Mouse (Mus musculus) liver, embryonic 16.5 days (tissue): ENCODE data around the gene Celsr2. TPM values are rescaled to one million over a fixed set of nuclear protein-coding genes. Genes with fewer than 3 reads are reported as not detected.
A peak's percentile ranks its signal among the peaks of the same experiment; 100 is the strongest.

Source experiments
- ATAC-seq: fragments of 200-750 bp; cut with Nextera tagmentation; 2 replicates; pipeline ENCODE4 v1.8.0; 2017; ENCODE audit warnings: low read depth, mild to moderate bottlenecking, moderate number of reproducible peaks, moderate library complexity
- H3K27ac ChIP-seq: fragments of 300-500 bp; sonication (generic); 2 replicates; pipeline ENCODE4 v1.5.1; 2014; ENCODE audit warnings: mild to moderate bottlenecking, low read length
- H3K27me3 ChIP-seq: fragments of 300-500 bp; sonication (generic); 2 replicates; pipeline ENCODE4 v1.6.1; 2014; ENCODE audit warnings: low read depth, low read length, mixed read lengths; ENCODE audit not compliant: control insufficient read depth, insufficient read depth
- H3K36me3 ChIP-seq: fragments of 300-500 bp; sonication (generic); 2 replicates; pipeline ENCODE4 v1.6.1; 2014; ENCODE audit warnings: mild to moderate bottlenecking; ENCODE audit not compliant: control insufficient read depth, insufficient read depth
- H3K4me1 ChIP-seq: fragments of 300-500 bp; sonication (generic); 2 replicates; pipeline ENCODE4 v1.6.1; 2014; ENCODE audit warnings: low read depth, low read length, mixed read lengths; ENCODE audit not compliant: control insufficient read depth
- H3K4me2 ChIP-seq: fragments of 300-500 bp; sonication (generic); 2 replicates; pipeline ENCODE4 v1.6.1; 2014; ENCODE audit warnings: low read depth, low read length, mixed read lengths
- H3K4me3 ChIP-seq: fragments of 300-500 bp; sonication (generic); 2 replicates; pipeline ENCODE4 v1.5.1; 2014; ENCODE audit warnings: low read depth, mild to moderate bottlenecking, low read length
- H3K9ac ChIP-seq: fragments of 300-500 bp; sonication (generic); 2 replicates; pipeline ENCODE4 v1.6.1; 2014; ENCODE audit warnings: low read depth, low read length
- H3K9me3 ChIP-seq: fragments of 300-500 bp; sonication (generic); replicated peaks from 2 replicates; pipeline ENCODE4 v1.6.1; 2016; ENCODE audit warnings: low read length; ENCODE audit not compliant: control insufficient read depth
- WGBS: fragments of 180-500 bp; shearing (Covaris S2); extraction: QIAGEN DNeasy Blood & Tissue Kit; methylation state at CpG from one replicate; pipeline ENCODE4 v1.1.7; 2014; ENCODE audit not compliant: insufficient replicate concordance; 5-methylcytosine and 5-hydroxymethylcytosine counted together
- polyA plus RNA-seq: library from polyadenylated mRNA; unstranded; fragments of >200 nt; fragmentation: Nextera tagmentation; extraction: Ambion mirVana; gene quantifications from 2 replicates; pipeline ENCODE4 v1.2.1, GENCODE M21; 2015

The Celsr2 gene
- polyA plus RNA-seq, 1 experiment from 2014 or later = 0.30 TPM

DNA sequence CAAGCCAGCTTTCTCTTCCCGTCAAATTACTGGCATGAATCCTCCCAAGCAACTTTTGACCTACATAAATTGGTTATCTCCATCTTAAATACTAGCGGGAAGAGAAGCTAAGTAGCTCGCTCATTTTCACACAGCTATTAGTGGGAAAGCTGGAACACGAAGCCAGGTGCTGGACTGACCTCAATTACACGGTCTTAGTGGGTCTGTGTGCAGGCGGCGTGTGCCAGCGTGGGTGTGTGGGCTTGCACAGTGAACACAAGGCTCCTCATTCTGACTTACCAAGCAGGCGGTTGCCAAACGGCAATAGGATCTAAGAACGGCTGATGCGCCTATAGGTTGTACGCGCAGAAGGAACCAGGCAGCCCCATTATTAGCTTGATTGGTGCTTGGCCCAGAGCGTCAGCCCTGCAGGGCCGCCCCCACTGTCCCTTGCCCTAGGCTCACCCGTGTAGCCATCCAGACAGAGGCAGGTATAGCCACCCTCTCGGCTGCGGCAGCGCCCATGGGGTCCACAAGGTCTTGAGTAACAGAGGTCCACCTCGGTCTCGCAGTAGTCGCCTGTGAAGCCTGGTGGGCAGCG, 9.0 kb downstream of the Celsr2 start:
- no peak overlapping the region for H3K9ac ChIP-seq
- H3K36me3 ChIP-seq = no peaks in the 10 kb centered on the region
- no peak for ATAC-seq
- H3K4me3 ChIP-seq = no peak overlapping the region
- H3K4me2 ChIP-seq = no peak overlapping the region
- H3K4me1 ChIP-seq = peaks cover 2% of the 10 kb centered on the region; the same call in 1 of the 2 replicates
- 78% methylated on average over 24 of the region's 24 CpGs for WGBS
- H3K27ac ChIP-seq = no peak overlapping the region
- H3K9me3 ChIP-seq = no peaks in the 10 kb centered on the region
- no peaks in the 10 kb centered on the region for H3K27me3 ChIP-seq

DNA sequence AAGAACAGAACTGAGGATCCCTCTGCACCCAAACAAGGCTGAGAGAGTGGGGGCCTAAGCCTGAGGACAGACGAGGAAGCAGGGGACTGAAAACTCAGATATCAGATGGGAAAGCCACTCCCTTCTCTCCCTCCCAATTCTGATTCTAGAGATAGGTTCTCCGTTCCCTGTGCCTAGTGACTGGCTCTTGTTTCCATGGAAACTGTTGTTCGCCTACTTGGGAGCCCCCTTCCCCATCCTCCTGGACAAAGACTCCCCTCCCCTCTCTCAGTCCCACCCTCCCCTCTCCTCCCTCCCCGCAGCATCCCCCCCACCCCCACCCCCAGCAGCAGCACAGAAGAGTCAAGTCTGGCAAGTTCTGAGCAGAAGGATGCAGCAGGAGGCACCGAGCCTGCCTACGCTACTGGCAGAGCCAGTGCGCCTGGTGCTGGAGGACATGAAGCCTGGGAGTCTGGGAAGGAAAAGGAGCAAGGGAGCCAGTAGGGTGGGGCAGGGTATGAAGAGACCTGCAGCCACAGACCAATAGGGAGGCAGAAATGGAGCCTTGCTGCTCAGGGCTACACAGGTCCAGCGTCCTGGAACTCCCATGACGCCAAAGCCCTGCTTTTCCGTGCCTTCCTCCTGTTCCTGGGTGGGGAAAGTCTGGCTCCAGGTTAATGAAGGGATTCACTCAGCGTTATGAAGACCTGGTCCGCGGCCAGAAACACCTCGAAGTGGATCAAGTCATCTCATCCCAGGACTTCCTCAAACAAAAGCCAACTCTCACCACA, 9.6 kb downstream of the Celsr2 start:
- H3K36me3 ChIP-seq = no peaks in the 10 kb centered on the region
- 53% methylated on average over 14 of the region's 14 CpGs for WGBS

DNA sequence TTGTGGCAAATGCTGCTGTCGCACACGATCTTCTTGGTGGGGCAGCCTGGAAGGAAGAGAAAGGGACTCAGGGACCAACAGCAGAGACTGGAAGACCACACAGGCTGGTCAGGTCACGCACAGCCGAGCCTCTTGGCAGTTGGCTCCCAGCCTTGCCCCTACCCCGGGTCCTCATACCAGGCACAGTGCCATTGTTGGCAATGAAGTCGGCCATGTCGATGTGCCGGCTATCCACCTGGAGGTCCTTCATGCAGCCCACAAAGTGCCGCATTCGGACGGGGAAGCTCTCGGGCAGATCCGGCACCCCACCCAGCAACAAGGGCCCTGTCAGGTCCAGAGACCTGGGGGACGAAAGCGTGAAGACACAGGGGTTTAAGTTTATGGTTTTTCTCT, 12.8 kb downstream of the Celsr2 start:
- H3K27me3 ChIP-seq = no peaks in the 10 kb centered on the region
- no peaks in the 10 kb centered on the region for H3K36me3 ChIP-seq
- H3K4me2 ChIP-seq = no peak overlapping the region
- 84% methylated on average over 15 of the region's 15 CpGs for WGBS
- ATAC-seq = no peak
- no peak overlapping the region for H3K4me3 ChIP-seq
- H3K4me1 ChIP-seq = peaks cover 2% of the 10 kb centered on the region; the same call in 1 of the 2 replicates
- no peak overlapping the region for H3K27ac ChIP-seq
- no peak overlapping the region for H3K9ac ChIP-seq
- H3K9me3 ChIP-seq = no peaks in the 10 kb centered on the region

More for the DNA sequence above, 9.6 kb downstream of the Celsr2 start:
- H3K4me3 ChIP-seq = no peak overlapping the region
- no peaks in the 10 kb centered on the region for H3K9me3 ChIP-seq
- no peak overlapping the region for H3K9ac ChIP-seq
- H3K4me2 ChIP-seq = no peak overlapping the region
- H3K4me1 ChIP-seq = peaks cover 2% of the 10 kb centered on the region; the same call in 1 of the 2 replicates
- H3K27ac ChIP-seq = no peak overlapping the region
- no peak for ATAC-seq
- H3K27me3 ChIP-seq = no peaks in the 10 kb centered on the region

DNA sequence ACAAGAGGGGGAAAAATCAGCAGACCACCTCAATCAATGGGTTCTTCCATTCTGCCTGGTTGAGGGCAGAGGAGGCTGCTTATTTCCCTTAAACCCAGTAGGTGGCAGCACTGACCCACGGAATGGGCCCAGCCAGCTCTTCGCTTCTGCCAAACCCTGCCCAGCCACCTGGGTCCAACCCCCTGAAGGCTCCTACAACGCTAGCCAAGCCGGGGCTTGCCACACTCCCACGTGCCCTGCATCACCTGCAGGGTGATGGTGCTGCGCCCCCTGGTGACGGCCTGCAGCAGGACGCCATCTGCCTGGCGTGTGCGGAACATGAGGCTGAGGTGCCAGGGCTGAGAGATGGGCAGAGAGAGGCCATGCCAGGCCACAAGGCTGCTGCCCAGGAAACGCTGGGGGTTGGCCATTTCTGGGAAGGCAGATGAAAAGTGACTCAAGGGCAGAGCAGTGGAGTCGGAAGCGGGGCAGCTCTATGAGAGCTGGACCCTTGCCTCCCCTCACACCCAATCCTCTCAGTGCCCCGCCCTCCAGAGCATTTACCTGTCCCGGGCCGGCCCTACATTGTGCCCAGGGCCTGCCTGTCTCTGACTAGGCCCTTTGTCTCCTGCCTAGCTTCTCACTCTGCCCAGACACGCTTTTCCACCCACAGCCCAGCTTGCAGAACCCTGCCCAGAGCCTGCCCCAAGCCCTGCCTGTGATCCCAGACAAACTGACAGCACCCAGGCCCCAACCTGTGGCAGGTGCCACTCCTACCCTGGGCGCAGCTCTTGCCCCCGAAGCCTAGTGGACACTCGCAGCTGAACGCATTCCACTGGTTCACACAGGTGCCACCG, 13.4 kb downstream of the Celsr2 start:
- Histone ChIP-seq H3K4me2 (no peak overlapping the region), H3K9ac (no peak overlapping the region), H3K4me3 (no peak overlapping the region), H3K27me3 (no peaks in the 10 kb centered on the region), H3K36me3 (no peaks in the 10 kb centered on the region), H3K9me3 (no peaks in the 10 kb centered on the region), H3K27ac (no peak overlapping the region), H3K4me1 (peaks cover 2% of the 10 kb centered on the region; the same call in 1 of the 2 replicates)
- peak; percentile 72 for ATAC-seq
- 31% methylated on average over 22 of the region's 22 CpGs for WGBS

DNA sequence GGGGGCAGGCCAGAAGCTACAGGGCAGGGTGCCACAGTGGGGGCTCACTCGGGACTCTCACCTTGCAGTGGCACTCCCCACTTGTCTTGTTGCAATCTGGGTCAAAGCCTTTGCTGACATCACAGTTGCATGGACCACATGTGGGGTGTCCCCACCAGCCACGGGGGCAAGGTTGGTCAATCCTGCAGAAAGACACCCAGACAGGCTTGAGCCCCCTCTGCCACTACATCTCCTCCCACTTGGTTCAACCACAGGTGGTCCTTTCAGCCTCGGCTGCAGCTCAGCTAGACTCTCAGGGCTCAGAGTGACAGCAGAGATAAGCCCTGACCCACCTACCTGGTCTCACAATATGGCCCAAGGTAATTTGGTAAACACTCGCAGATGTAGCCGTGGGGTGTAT, 14.9 kb downstream of the Celsr2 start:
- Histone ChIP-seq H3K9ac (no peak overlapping the region), H3K4me2 (no peak overlapping the region), H3K27me3 (no peaks in the 10 kb centered on the region), H3K36me3 (no peaks in the 10 kb centered on the region), H3K9me3 (no peaks in the 10 kb centered on the region), H3K4me1 (peaks cover 2% of the 10 kb centered on the region; the same call in 1 of the 2 replicates), H3K27ac (no peak overlapping the region), H3K4me3 (no peak overlapping the region)
- WGBS = 63% methylated on average over 5 of the region's 5 CpGs
- no peak for ATAC-seq

DNA sequence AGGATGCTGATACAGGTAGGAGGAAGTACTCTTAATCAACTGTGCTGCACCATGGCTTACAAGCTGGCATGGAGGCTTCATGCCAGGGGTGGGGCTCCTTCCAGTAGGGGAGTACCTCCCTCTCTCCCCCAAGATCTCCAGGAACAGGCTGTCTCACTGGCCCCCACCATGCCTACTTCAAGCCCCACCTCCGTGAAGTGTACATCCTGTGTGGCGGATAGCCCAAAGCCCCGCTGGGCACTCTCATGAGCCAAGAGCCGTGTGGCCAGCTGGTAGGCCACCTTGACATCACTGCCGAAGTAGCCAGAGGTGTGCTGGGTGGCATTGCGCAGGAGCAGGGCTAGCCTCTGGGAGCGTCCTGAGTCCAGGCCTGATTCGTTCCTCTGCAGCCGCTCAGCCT, 17.1 kb downstream of the Celsr2 start:
- Histone ChIP-seq H3K4me1 (peaks cover 2% of the 10 kb centered on the region; the same call in 1 of the 2 replicates), H3K9ac (no peak overlapping the region), H3K27ac (no peak overlapping the region), H3K4me2 (no peak overlapping the region), H3K27me3 (no peaks in the 10 kb centered on the region), H3K4me3 (no peak overlapping the region), H3K36me3 (no peaks in the 10 kb centered on the region), H3K9me3 (no peaks in the 10 kb centered on the region)
- 82% methylated on average over 9 of the region's 9 CpGs for WGBS
- no peak for ATAC-seq

DNA sequence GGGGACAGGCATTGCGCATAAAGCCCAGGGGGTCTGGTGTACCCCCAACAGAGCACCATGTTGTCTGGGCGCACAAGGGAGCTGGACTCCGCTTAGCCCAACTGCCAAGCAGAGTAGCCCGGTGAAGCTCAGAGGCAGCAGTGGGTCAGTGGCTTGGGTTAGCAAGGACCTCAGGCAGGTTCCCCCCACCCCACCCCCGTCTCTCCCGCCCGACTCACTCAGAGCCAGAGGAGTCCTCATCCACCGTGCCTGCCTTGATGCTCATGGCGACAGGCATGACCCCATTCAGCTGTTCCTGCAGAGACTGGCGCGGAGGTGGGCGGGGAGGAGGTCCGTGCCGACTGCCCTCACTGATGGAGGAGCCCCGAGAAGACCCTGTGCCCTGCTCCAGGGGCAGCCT, 22.6 kb downstream of the Celsr2 start:
- ATAC-seq = no peak
- no peaks in the 10 kb centered on the region for H3K27me3 ChIP-seq
- WGBS = 60% methylated on average over 15 of the region's 15 CpGs
- peaks cover 5% of the 10 kb centered on the region for H3K4me1 ChIP-seq
- H3K4me2 ChIP-seq = no peak overlapping the region
- H3K4me3 ChIP-seq = no peak overlapping the region
- no peak overlapping the region for H3K9ac ChIP-seq
- H3K36me3 ChIP-seq = no peaks in the 10 kb centered on the region
- H3K9me3 ChIP-seq = no peaks in the 10 kb centered on the region
- no peak overlapping the region for H3K27ac ChIP-seq

DNA sequence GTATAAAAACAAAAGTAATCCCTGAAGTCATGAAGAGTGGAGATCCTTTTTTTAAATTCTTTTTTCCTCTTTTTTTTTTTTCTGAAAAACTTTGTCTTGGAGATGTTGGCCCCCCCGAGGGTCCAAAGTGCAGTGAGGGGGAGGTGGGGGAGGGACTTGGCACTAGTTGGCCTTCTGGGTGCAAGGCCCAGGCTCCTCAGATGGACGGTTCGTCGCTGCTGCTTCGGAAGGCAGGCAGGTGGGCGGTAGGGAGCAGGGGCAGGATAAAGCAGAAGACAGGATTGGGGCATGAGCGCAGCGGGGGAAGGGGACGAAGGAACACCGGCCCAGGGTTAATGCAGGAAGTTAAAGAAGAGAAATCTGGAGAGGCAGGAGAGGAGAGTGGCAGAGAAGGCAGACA, 23.1 kb downstream of the Celsr2 start:
- no peaks in the 10 kb centered on the region for H3K27me3 ChIP-seq
- H3K27ac ChIP-seq = no peak overlapping the region
- H3K4me3 ChIP-seq = no peak overlapping the region
- no peak overlapping the region for H3K4me2 ChIP-seq
- H3K4me1 ChIP-seq = peaks cover 5% of the 10 kb centered on the region
- ATAC-seq = no peak
- H3K9me3 ChIP-seq = no peaks in the 10 kb centered on the region
- 28% methylated on average over 10 of the region's 10 CpGs for WGBS
- H3K9ac ChIP-seq = no peak overlapping the region
- H3K36me3 ChIP-seq = no peaks in the 10 kb centered on the region
